Mouse (Mus musculus) cerebellum, adult 18-20 months (tissue): ENCODE measurements at regions not wholly inside any gene's neighbourhood (a gene's known extent, or its start where the extent isn't known, plus 50 kb on each side); places are given as distances from the start of the nearest gene placed in this dataset.
"Not testable (repeated sequence)": the region's sequence is repeated elsewhere in the genome, so short reads cannot be mapped to it uniquely, and the experiment has no call there.

ENCODE experiments used
- DNase-seq, 2 experiments: peaks; one replicate each; pipeline ENCODE4 v3.0.0; 2021

GRCm38 (mm10) chr6:9498921-9499320 lies 550.7 kb downstream of the Nxph1 start:
- DNase-seq, result peak; percentile 4 to 9

- DNase-seq, result no peak
These were observed 586.2 kb downstream of the Nxph1 start for GRCm38 (mm10) chr6:9534395-9534794.

DNA sequence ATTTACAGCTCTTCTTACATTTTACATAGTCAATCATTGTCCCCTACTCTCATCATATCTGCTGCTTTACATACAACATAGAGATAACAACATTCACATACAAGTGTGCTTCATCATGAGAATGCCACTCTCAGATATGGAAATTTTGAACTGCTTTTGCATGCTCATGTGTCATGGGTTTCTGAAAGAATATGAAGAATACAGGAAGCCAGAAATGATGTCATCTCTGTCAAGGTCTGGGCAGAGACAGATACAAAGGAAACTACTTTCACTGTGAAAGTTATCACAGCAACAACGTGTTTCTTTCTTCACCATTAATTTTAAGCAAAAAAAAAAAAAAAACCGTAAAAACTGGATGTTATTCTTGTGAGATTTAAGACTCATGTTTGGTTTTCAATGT lies 590.5 kb downstream of the Nxph1 start:
- no peak for DNase-seq

- DNase-seq, result no peak
These were observed 602.1 kb downstream of the Nxph1 start for GRCm38 (mm10) chr6:9550096-9550939.

- no peak for DNase-seq
These were observed 615.2 kb downstream of the Nxph1 start for GRCm38 (mm10) chr6:9563290-9564044.

- no peak for DNase-seq
These were observed 623.6 kb downstream of the Nxph1 start for GRCm38 (mm10) chr6:9571787-9572186.

DNA sequence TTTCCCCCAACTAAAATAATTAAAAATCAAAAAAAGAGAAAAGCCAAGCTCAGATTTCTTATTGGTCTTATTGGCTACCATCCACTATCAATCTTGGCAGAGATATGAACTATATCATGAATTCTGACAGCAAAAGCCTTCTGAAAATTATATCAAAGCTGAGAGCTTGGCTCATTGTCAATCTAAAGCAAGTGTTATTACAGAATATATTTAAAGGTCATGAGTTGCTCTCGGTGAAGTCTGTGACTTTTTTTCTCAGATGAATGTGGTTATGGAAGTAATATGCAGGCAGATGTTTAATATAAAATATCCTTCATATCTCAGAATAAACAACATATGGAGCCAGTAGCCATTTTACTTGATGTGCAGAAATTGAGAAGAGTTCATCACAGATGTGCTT lies 645.2 kb downstream of the Nxph1 start:
- DNase-seq, result no peak

DNA sequence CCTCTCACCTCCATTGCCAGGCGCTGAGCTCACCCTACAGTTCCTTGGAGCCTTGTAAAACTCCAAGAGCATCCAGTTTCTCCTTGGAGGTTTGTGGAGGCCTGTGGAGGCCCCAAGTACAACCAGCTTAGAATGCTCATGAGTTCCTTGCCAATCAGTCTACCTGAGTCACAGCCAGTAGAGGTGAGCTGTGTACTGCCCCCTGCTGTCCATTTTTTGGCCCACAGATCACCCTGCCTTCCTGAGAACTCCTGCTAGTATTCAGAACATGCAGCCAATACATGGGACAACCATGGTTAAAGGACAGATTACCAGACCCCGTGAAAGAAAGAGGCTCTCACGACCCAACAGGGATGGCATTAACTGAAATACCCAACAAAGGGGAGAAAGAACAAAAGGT lies 651.2 kb downstream of the Nxph1 start:
- DNase-seq, result no peak

GRCm38 (mm10) chr6:9633931-9634330 lies 685.7 kb downstream of the Nxph1 start:
- no peak for DNase-seq

GRCm38 (mm10) chr6:9643456-9643855 lies 695.2 kb downstream of the Nxph1 start:
- not testable (repeated sequence) for DNase-seq

- not testable (repeated sequence) for DNase-seq
These were observed 695.7 kb downstream of the Nxph1 start for GRCm38 (mm10) chr6:9643926-9644325.

DNA sequence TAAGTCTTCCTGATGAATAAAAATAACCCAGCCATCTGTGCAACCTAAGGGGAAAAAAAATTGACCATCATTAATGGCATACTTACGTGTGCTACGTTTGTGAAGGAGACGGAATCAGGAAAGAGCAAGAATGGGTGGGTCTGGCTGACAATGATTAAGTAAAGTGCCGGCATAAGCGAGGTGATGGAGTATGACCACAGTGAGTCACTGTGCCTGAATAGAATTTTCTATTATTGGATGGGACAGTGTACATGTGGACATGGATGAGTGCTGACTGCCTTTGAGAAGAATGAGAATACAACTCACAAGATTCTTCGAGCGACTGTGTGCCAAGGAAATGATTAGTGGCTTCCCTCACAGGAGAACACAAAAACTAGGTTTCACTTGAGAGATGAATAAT lies 711.4 kb downstream of the Nxph1 start:
- no peak for DNase-seq

DNA sequence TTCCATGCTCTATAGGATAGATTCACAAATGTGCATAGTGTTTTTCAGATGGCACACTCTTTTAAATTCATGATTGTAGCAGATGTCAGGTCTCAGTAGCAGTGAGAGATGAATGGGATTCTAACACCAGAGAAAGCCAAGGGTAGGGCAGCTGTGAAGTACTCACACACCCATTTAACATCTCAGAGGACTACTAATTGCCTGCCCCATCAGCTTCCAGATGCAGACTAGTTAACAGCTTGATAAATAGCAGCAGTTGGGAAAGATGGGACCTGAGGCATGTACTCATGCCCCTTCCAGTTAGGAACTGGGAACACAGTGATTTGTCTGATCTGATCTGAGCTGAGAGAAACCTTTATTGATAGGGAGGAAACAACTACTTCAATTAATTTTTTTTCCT lies 737.0 kb downstream of the Nxph1 start:
- no peak for DNase-seq

- no peak for DNase-seq
These were observed 745.5 kb downstream of the Nxph1 start for GRCm38 (mm10) chr6:9693714-9694113.

GRCm38 (mm10) chr6:9697698-9698097 lies 749.5 kb downstream of the Nxph1 start:
- no peak for DNase-seq

DNA sequence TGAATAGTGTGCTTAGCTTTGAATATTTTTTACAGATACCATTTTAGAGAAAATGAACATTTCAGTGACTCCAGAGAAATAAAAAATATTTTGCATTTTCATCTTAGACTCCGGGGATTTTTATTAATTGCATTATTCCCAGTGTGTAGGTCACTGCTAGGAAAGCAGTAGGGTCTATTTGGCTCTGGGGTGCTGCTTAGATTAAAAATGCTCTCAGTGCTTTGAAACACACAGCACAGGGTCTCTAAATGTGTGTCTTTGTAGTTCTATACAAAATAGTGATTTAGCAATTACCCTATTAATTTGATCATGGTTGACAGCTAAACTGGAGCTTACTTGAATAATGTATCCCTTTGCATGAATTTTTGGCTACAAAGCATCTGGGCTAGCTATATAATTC lies 750.0 kb downstream of the Nxph1 start:
- no peak for DNase-seq
